In genomic region chr8:72153382-72153781, GRCm38 (mm10) we compare ENCODE assay signal across 37 mouse cellular contexts. TPM values are rescaled to one million over a fixed set of nuclear protein-coding genes. Genes with fewer than 3 reads are reported as not detected.
"Had no signal": no experiment of that assay in that cellular context is flagged by ENCODE, and none has a peak within 500 bp of the region (broad histone marks: within the 10 kb centered on the region; RNA-seq: fewer than 3 reads in every experiment).

No protein-coding gene starts in this region.

- H3K4me1 ChIP-seq: heart, embryonic 13.5 days; heart, embryonic 15.5 days; hindbrain, embryonic 10.5 days; hindbrain, embryonic 12.5 days; intestine, embryonic 15.5 days; limb, embryonic 12.5 days had no signal

- H3K27ac ChIP-seq: heart, embryonic 13.5 days; heart, embryonic 15.5 days; hindbrain, embryonic 10.5 days; hindbrain, embryonic 12.5 days; hindbrain, embryonic 14.5 days; intestine, embryonic 15.5 days; layer of hippocampus, adult 2 months; left cerebral cortex, adult 2 months; limb, embryonic 12.5 days; liver, embryonic 12.5 days; liver, embryonic 14.5 days had no signal

- H3K27me3 ChIP-seq: heart, embryonic 13.5 days; heart, embryonic 15.5 days; hindbrain, embryonic 12.5 days; intestine, embryonic 15.5 days; limb, embryonic 12.5 days; liver, embryonic 12.5 days had no signal

- H3K9me3 ChIP-seq: heart, embryonic 13.5 days; heart, embryonic 15.5 days; hindbrain, embryonic 10.5 days; hindbrain, embryonic 12.5 days; intestine, embryonic 15.5 days; limb, embryonic 12.5 days; liver, embryonic 12.5 days had no signal

- DNase-seq: gastrocnemius, postnatal 10 days; gastrocnemius, postnatal 25 days; heart, adult 18-20 months; heart, postnatal 14 days; heart, postnatal 4 days; kidney, adult 18-20 months; kidney, adult 8-10 months; kidney, postnatal 10 days; kidney, postnatal 4 days; left cerebral cortex, postnatal 4 days had no signal

- ATAC-seq: hindbrain, embryonic 16.5 days; inflammation-experienced regulatory T-cells, adult 6 months; intestine, embryonic 15.5 days; intestine, postnatal 0 days; liver, embryonic 12.5 days had no signal

- H3K4me2 ChIP-seq: heart, embryonic 11.5 days; heart, embryonic 13.5 days; heart, embryonic 15.5 days; hindbrain, embryonic 12.5 days; hindbrain, embryonic 14.5 days; intestine, embryonic 15.5 days; limb, embryonic 12.5 days; liver, embryonic 12.5 days had no signal

- H3K9ac ChIP-seq: heart, embryonic 13.5 days; heart, embryonic 15.5 days; hindbrain, embryonic 12.5 days; hindbrain, embryonic 14.5 days; intestine, embryonic 15.5 days; limb, embryonic 12.5 days; liver, embryonic 12.5 days; liver, embryonic 14.5 days had no signal

- H3K4me3 ChIP-seq: heart, embryonic 13.5 days; heart, embryonic 15.5 days; hindbrain, embryonic 10.5 days; hindbrain, embryonic 12.5 days; intestine, embryonic 15.5 days; layer of hippocampus, adult 2 months; left cerebral cortex, adult 2 months; limb, embryonic 12.5 days; liver, embryonic 12.5 days had no signal

RNA-seq across cellular contexts. Expression of gene Hsh2d, which starts 36.1 kb away (rescaled TPM):
- total RNA-seq: gastrocnemius, postnatal 10 days; gastrocnemius, postnatal 25 days; gastrocnemius, postnatal 4 days; layer of hippocampus, postnatal 25 days; left cerebral cortex, adult 2 months; left cerebral cortex, postnatal 10 days; left cerebral cortex, postnatal 25 days; left cerebral cortex, postnatal 4 days had no signal
- polyA plus RNA-seq: hindbrain, embryonic 10.5 days; hindbrain, embryonic 12.5 days; hindbrain, embryonic 14.5 days; hindbrain, embryonic 16.5 days; kidney, embryonic 14.5 days; kidney, embryonic 16.5 days; limb, embryonic 12.5 days had no signal

RNA-seq across cellular contexts. Expression of gene Olfr374, which starts 46.5 kb away (rescaled TPM):
- total RNA-seq: gastrocnemius, postnatal 10 days; gastrocnemius, postnatal 25 days; gastrocnemius, postnatal 4 days; granulocyte monocyte progenitor cell, adult 5-6 weeks; heart, adult 18-20 months; heart, postnatal 14 days; heart, postnatal 4 days; layer of hippocampus, adult 2 months; layer of hippocampus, postnatal 10 days; layer of hippocampus, postnatal 25 days; left cerebral cortex, adult 2 months; left cerebral cortex, postnatal 10 days; left cerebral cortex, postnatal 25 days; liver, adult 2 months had no signal
- polyA plus RNA-seq: heart, embryonic 11.5 days; heart, embryonic 15.5 days; heart, postnatal 0 days; hindbrain, embryonic 10.5 days; hindbrain, embryonic 12.5 days; hindbrain, embryonic 14.5 days; intestine, postnatal 0 days; kidney, embryonic 14.5 days; kidney, embryonic 16.5 days; limb, embryonic 12.5 days; liver, adult 2 months; liver, embryonic 12.5 days; liver, embryonic 14.5 days; liver, embryonic 16.5 days had no signal

RNA-seq across cellular contexts. Expression of gene Cib3, which starts 59.3 kb away (rescaled TPM):
- total RNA-seq: gastrocnemius, postnatal 10 days; gastrocnemius, postnatal 25 days; gastrocnemius, postnatal 4 days; heart, postnatal 14 days; heart, postnatal 4 days; layer of hippocampus, adult 2 months; layer of hippocampus, postnatal 10 days; layer of hippocampus, postnatal 25 days; left cerebral cortex, postnatal 10 days had no signal
- polyA plus RNA-seq: heart, embryonic 11.5 days; heart, embryonic 13.5 days; heart, embryonic 15.5 days; heart, postnatal 0 days; hindbrain, embryonic 10.5 days; hindbrain, embryonic 12.5 days; hindbrain, embryonic 14.5 days; hindbrain, embryonic 16.5 days; intestine, embryonic 15.5 days; kidney, embryonic 14.5 days; kidney, embryonic 16.5 days; limb, embryonic 12.5 days; limb, embryonic 14.5 days; liver, embryonic 12.5 days; liver, embryonic 16.5 days had no signal
